Mouse (Mus musculus): ENCODE results near the gene Col6a4.

- no peak for TF ChIP-seq CTCF (IDR thresholded peaks at IDR 0.05; ENCODE audit: low read depth)
- no peak for TF ChIP-seq EP300 (IDR thresholded peaks at IDR 0.05; ENCODE audit: low read depth)
Observed at GRCm38 (mm10) chr9:105973736-105974135, 122.8 kb downstream of the Col6a4 start.

Data from heart, postnatal 0 days (tissue).